Mouse (Mus musculus) E14TG2a.4 (cell line): ENCODE results near the gene Nos1.
A peak's percentile ranks its signal among the peaks of the same experiment; 100 is the strongest.

Experiments
- H3K27me3 ChIP-seq: 2 replicates; pipeline ENCODE4 v1.6.1; 2014; ENCODE audit warnings: low read length, control low read depth; ENCODE audit not compliant: insufficient read depth
- H3K36me3 ChIP-seq: 2 replicates; pipeline ENCODE4 v1.6.1; 2014; ENCODE audit warnings: low read length, control low read depth; ENCODE audit not compliant: insufficient read depth
- H3K4me1 ChIP-seq: replicated peaks from 2 replicates; pipeline ENCODE4 v1.6.1; 2014; ENCODE audit warnings: low read depth, low read length, control low read depth
- H3K4me3 ChIP-seq: replicated peaks from 2 replicates; pipeline ENCODE4 v1.5.1; 2014; ENCODE audit warnings: mild to moderate bottlenecking, low read length
- H3K9me3 ChIP-seq: 2 replicates; pipeline ENCODE4 v1.6.1; 2014; ENCODE audit warnings: low read length, control low read depth
- CTCF ChIP-seq: conservative IDR thresholded peaks from 2 replicates; pipeline ENCODE4 v1.5.1; 2014; ENCODE audit warnings: low read length
- NANOG ChIP-seq: IDR thresholded peaks from 2 replicates; pipeline ENCODE4 v1.6.1; 2014; ENCODE audit warnings: borderline replicate concordance, low read length, mixed read lengths
- POU5F1 ChIP-seq: IDR thresholded peaks from 2 replicates; pipeline ENCODE4 v1.6.1; 2014; ENCODE audit warnings: low read length, borderline replicate concordance

The Nos1 gene

DNA sequence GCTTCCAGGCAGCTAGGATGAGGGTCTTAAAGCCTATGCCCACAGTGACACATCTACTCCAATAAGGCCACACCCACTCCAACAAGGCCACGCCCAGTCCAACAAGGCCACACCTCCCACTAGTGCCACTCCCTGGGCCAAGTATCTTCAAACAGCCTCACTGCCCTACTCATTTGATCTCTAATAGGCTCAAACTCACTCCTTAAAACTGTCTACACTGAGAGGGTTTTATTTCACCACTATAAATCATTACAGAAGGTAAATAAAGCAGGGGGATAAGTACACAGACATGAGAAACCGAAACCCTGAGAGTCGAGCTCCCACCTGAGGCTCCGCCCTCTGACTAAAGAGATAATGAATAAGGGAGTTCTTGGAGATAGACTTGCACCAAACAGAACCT is 128.7 kb downstream of the Nos1 start:
- Histone ChIP-seq H3K4me3 (no peak overlapping the region), H3K9me3 (no peaks in the 10 kb centered on the region), H3K27me3 (peaks cover 2% of the 10 kb centered on the region; the same call in 1 of the 2 replicates), H3K4me1 (peaks cover 29% of the 10 kb centered on the region), H3K36me3 (no peaks in the 10 kb centered on the region)
- TF ChIP-seq CTCF: no peak
- TF ChIP-seq POU5F1: no peak
- no peak for TF ChIP-seq NANOG

DNA sequence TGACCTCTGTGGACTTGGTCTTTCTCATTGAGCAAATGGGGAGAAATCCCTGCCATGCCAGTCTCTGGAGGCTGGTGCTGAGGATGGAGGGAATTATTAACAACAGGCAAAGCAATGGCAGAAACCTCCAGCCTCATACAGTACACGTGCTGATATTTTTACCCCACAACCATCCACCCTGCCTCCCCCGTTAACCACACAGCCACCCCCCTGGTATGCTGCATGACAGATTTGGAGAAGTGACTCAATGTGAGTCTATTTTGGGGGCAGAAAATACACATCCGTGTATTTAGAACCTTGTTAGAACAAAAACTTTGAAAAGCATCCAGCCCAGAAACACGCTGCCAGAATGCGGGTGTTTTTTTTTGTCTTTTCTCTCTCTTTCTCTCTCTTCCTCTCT is 135.5 kb downstream of the Nos1 start:
- Histone ChIP-seq H3K4me3 (no peak overlapping the region), H3K27me3 (0 out of 2 replicates have a peak, but pooled peaks cover 2% of the 10 kb centered on the region), H3K36me3 (no peaks in the 10 kb centered on the region), H3K4me1 (peaks cover 11% of the 10 kb centered on the region), H3K9me3 (no peaks in the 10 kb centered on the region)
- no peak for TF ChIP-seq POU5F1
- TF ChIP-seq NANOG: no peak
- no peak for TF ChIP-seq CTCF

DNA sequence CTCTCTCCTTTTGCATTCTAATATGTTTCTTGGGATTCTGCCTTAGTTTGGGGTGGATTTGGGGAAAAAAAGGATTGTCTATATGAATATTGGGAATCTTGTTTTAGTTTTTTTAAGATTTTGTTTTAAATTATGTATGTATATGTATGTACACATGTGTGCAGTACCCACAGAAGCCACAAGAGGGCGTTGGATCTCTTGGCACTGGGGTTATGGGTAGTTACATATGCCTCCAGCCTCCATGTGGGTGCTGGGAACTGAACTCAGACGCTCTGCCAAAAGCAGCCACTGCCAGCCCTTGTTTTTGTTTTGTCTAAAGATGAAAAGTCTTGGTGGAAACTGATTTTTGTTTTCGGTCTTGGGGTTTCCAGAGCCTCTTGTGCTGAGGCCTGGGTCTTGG is 136.1 kb downstream of the Nos1 start:
- Histone ChIP-seq H3K4me3 (no peak overlapping the region), H3K36me3 (no peaks in the 10 kb centered on the region), H3K9me3 (no peaks in the 10 kb centered on the region), H3K4me1 (peaks cover 11% of the 10 kb centered on the region), H3K27me3 (0 out of 2 replicates have a peak, but pooled peaks cover 2% of the 10 kb centered on the region)
- TF ChIP-seq NANOG (no peak), CTCF (peak; percentile 88)

DNA sequence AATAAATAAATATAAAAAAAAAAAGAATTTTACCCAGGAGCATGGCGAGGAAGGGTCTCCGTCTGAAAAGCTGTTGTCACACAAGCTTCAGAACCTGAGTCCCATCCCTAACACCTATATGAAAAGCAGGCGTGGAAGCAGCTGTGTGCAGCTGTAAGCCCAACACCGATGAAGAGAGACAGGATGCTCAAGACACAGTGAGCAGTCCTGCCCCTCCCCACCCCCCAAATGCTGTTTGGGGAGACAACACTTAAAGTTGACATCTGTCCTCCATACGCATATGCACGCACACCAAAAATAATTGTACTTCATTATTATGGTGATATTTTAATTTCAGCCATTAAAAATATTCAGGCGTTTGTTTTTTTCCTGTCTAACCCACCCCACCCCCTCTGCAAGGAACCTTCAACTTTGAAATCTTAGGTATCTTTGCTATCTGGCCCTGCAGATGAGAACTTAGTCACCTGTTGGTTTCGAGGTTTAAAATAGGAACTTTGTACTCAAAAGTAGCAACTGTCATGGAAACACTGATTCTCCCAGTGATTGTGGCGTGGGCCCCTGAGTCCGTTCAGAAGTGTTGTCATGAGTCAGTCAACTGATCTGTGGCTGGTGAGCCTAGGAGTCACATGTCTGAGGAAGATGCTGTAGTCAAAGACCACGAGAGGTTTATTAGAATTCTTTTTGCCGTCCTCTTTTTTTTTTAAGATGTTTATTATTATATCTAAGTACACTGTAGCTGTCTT is 141.1 kb downstream of the Nos1 start:
- Histone ChIP-seq H3K36me3 (no peaks in the 10 kb centered on the region), H3K27me3 (no peaks in the 10 kb centered on the region), H3K4me3 (no peak overlapping the region), H3K4me1 (peaks cover 11% of the 10 kb centered on the region), H3K9me3 (no peaks in the 10 kb centered on the region)
- no peak for TF ChIP-seq NANOG
- no peak for TF ChIP-seq POU5F1
- TF ChIP-seq CTCF: no peak

DNA sequence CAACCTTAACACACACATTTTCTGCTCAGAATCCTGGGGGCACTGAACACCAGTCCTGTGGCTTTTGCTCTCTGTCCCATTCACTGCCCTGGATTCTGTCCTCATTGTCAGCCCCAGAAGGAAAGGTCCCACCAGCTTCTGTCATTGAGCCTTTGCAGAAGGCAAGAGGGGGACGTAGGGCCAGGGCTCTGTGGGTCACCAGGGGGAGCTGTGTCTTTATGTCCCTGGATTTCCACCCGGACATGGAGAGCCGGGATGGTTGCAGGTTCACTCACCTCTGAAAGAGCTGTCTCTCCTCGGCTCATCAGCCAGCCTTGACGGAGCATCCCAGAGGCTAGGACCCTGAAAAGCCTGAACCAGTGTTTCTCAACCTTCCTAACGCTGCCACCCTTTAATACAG is 142.9 kb downstream of the Nos1 start:
- no peak overlapping the region for H3K4me3 ChIP-seq
- no peaks in the 10 kb centered on the region for H3K27me3 ChIP-seq
- H3K9me3 ChIP-seq: no peaks in the 10 kb centered on the region
- H3K36me3 ChIP-seq: no peaks in the 10 kb centered on the region
- TF ChIP-seq CTCF (peak; percentile 57), NANOG (no peak), POU5F1 (no peak)
- H3K4me1 ChIP-seq: peaks cover 8% of the 10 kb centered on the region

DNA sequence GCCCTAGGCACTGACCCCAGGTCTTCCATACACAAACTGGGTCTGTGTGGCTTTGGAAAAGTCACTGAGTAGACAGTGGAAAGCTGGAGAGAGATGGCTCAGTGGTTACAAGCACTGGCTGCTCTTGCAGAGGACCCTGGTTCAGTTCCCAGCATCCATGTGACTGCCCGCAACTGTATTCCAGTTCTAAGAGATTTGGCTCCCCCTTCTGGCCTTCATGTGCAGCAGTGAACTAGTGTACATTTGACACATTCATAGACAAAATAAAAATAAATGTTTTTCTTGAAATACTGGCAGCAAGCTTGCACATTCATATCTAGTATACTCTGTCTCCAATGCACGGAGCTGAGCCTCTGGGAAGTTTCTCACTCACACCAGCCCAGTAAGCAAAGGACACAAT is 147.7 kb downstream of the Nos1 start:
- TF ChIP-seq CTCF (peak; percentile 32), POU5F1 (no peak)
- H3K27me3 ChIP-seq: peaks cover 8% of the 10 kb centered on the region

DNA sequence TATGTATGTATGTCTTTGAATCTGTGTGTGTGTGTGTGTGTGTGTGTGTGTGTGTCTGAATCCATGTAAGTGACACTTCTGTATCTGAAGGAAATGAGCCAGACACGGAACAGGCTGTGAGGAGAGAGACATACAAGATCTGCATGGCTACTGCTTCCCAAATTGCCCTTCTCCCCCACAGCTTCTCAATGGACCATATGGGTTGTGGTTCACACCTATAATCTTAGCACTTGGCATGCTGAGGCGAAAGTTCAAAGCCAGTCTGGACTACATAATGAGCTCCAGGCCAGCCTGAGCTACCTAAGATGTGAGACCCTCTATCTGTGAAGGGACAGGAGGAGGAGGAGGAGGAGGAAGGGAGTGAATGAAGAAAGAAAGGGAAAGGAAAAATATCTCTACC is 151.4 kb downstream of the Nos1 start:
- no peak for TF ChIP-seq NANOG
- TF ChIP-seq POU5F1: no peak
- TF ChIP-seq CTCF: no peak
- no peaks in the 10 kb centered on the region for H3K9me3 ChIP-seq
- H3K36me3 ChIP-seq: no peaks in the 10 kb centered on the region
- H3K4me1 ChIP-seq: no peaks in the 10 kb centered on the region
- peaks cover 30% of the 10 kb centered on the region for H3K27me3 ChIP-seq
- no peak overlapping the region for H3K4me3 ChIP-seq

More for the DNA sequence above, 147.7 kb downstream of the Nos1 start:
- no peaks in the 10 kb centered on the region for H3K9me3 ChIP-seq
- no peaks in the 10 kb centered on the region for H3K4me1 ChIP-seq
- H3K4me3 ChIP-seq: no peak overlapping the region
- H3K36me3 ChIP-seq: no peaks in the 10 kb centered on the region

DNA sequence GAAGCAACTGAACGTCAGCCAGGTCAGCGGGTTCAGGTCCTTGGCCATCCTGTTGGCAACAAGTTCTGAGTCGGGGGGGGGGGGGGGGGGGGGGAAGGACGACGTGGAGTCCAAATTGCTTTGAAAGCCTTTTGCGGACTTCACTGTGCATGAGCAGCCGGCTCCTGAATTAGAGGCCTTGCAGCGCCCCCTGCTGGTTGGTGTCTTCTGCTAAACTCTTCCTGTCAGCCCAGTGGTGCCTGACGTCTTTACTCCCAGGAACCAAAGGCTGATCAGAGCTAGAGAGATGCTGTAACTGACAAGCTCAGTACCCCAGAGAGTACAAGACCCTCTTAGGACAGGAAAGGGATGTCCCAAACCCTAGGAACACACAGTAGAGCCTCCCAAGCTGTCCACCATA is 152.0 kb downstream of the Nos1 start:
- Histone ChIP-seq H3K9me3 (no peaks in the 10 kb centered on the region), H3K27me3 (peaks cover 33% of the 10 kb centered on the region), H3K4me3 (no peak overlapping the region), H3K4me1 (peaks cover 2% of the 10 kb centered on the region; the same call in 1 of the 2 replicates), H3K36me3 (no peaks in the 10 kb centered on the region)
- TF ChIP-seq CTCF (peak; percentile 52), POU5F1 (no peak), NANOG (no peak)

DNA sequence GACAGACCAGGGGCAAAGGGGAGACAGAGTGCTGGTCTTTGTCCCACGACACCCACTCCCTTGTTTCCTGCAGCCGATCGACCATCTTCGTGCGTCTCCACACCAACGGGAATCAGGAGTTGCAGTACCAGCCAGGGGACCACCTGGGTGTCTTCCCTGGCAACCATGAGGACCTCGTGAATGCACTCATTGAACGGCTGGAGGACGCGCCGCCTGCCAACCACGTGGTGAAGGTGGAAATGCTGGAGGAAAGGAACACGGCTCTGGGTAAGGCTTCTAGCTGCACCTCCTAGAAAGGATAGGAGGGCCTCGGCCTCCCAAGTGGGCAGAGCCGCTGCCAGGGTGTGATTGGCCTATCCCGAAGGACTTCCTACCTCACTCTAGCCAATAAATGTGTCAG is 155.5 kb downstream of the Nos1 start:
- H3K36me3 ChIP-seq: no peaks in the 10 kb centered on the region
- TF ChIP-seq NANOG (no peak), POU5F1 (no peak), CTCF (no peak)
- H3K9me3 ChIP-seq: no peaks in the 10 kb centered on the region
- H3K4me3 ChIP-seq: no peak overlapping the region
- H3K4me1 ChIP-seq: peaks cover 11% of the 10 kb centered on the region
- peaks cover 29% of the 10 kb centered on the region for H3K27me3 ChIP-seq
